Mouse (Mus musculus) heart, embryonic 14.5 days (tissue): ENCODE data around the gene 4930522L14Rik. TPM values are rescaled to one million over a fixed set of nuclear protein-coding genes. Genes with fewer than 3 reads are reported as not detected.
"Not testable (repeated sequence)": the region's sequence is repeated elsewhere in the genome, so short reads cannot be mapped to it uniquely, and the experiment has no call there.

Experiments
- ATAC-seq: fragments of 200-750 bp; cut with Nextera tagmentation; 2 replicates; pipeline ENCODE4 v1.8.0; 2017; ENCODE audit warnings: low read depth, moderate TSS enrichment; ENCODE audit not compliant: insufficient number of reproducible peaks, insufficient read depth, low FRiP score
- H3K27ac ChIP-seq, 2 experiments: fragments of 200-500 bp in 1 of 2; fragments of 300-500 bp in 1 of 2; sonication (generic) in 1 of 2; replicated peaks in 1 of 2; 2 replicates each; pipeline ENCODE4 v1.5.1; 2012 to 2014; ENCODE audit warnings: low read depth in 2 of 2, low read length in 2 of 2, control low read depth in 1 of 2, mild to moderate bottlenecking in 1 of 2, mixed read lengths in 1 of 2; ENCODE audit not compliant: control insufficient read depth in 1 of 2, insufficient read depth in 1 of 2
- H3K27me3 ChIP-seq: fragments of 300-500 bp; sonication (generic); 2 replicates; pipeline ENCODE4 v1.6.1; 2014; ENCODE audit warnings: mild to moderate bottlenecking, low read length, control low read depth; ENCODE audit not compliant: control insufficient read depth, insufficient read depth
- H3K36me3 ChIP-seq: fragments of 300-500 bp; sonication (generic); 2 replicates; pipeline ENCODE4 v1.6.1; 2014; ENCODE audit warnings: mild to moderate bottlenecking, control low read depth, low read length, mixed read lengths; ENCODE audit not compliant: control insufficient read depth, insufficient read depth
- H3K4me1 ChIP-seq, 2 experiments: fragments of 200-500 bp in 1 of 2; fragments of 300-500 bp in 1 of 2; sonication (generic) in 1 of 2; 2 replicates each; pipeline ENCODE4 v1.6.1; 2012 to 2014; ENCODE audit warnings: low read length in 2 of 2, control low read depth in 1 of 2, mixed read lengths in 1 of 2; ENCODE audit not compliant: control insufficient read depth in 2 of 2, insufficient read depth in 2 of 2
- H3K4me2 ChIP-seq: fragments of 300-500 bp; sonication (generic); 2 replicates; pipeline ENCODE4 v1.6.1; 2014; ENCODE audit warnings: mild to moderate bottlenecking, low read length
- H3K4me3 ChIP-seq, 2 experiments: fragments of 200-500 bp in 1 of 2; fragments of 300-500 bp in 1 of 2; sonication (generic) in 1 of 2; 2 replicates each; pipeline ENCODE4 v1.5.1; 2012 to 2014; ENCODE audit warnings: low read length in 2 of 2, mild to moderate bottlenecking in 2 of 2, control low read depth in 1 of 2, low read depth in 1 of 2, moderate library complexity in 1 of 2; ENCODE audit not compliant: control insufficient read depth in 1 of 2, insufficient read depth in 1 of 2
- H3K9ac ChIP-seq: fragments of 300-500 bp; sonication (generic); 2 replicates; pipeline ENCODE4 v1.6.1; 2014; ENCODE audit warnings: mild to moderate bottlenecking, low read length
- H3K9me3 ChIP-seq: fragments of 300-500 bp; sonication (generic); 2 replicates; pipeline ENCODE4 v1.6.1; 2016; ENCODE audit warnings: low read length, control low read depth; ENCODE audit not compliant: control insufficient read depth
- WGBS: fragments of 180-500 bp; shearing (Covaris S2); extraction: QIAGEN DNeasy Blood & Tissue Kit; methylation state at CpG from one replicate; pipeline ENCODE4 v1.1.7; 2014; 5-methylcytosine and 5-hydroxymethylcytosine counted together
- polyA plus RNA-seq: library from polyadenylated mRNA; unstranded; fragments of >200 nt; fragmentation: Nextera tagmentation; extraction: Ambion mirVana; gene quantifications from 2 replicates; pipeline ENCODE4 v1.2.1, GENCODE M21; 2014

The 4930522L14Rik gene
- polyA plus RNA-seq, 1 experiment from 2014 or later = 3.7 TPM

- 64% methylated on average over 3 of the region's 3 CpGs for WGBS
- not testable (repeated sequence) for ATAC-seq, H3K27me3 ChIP-seq, H3K36me3 ChIP-seq, H3K27ac ChIP-seq, H3K4me2 ChIP-seq, H3K9ac ChIP-seq, H3K4me1 ChIP-seq, H3K4me3 ChIP-seq, H3K9me3 ChIP-seq
These were observed 34.3 kb downstream of the 4930522L14Rik start for GRCm38 (mm10) chr5:109717341-109717740.

DNA sequence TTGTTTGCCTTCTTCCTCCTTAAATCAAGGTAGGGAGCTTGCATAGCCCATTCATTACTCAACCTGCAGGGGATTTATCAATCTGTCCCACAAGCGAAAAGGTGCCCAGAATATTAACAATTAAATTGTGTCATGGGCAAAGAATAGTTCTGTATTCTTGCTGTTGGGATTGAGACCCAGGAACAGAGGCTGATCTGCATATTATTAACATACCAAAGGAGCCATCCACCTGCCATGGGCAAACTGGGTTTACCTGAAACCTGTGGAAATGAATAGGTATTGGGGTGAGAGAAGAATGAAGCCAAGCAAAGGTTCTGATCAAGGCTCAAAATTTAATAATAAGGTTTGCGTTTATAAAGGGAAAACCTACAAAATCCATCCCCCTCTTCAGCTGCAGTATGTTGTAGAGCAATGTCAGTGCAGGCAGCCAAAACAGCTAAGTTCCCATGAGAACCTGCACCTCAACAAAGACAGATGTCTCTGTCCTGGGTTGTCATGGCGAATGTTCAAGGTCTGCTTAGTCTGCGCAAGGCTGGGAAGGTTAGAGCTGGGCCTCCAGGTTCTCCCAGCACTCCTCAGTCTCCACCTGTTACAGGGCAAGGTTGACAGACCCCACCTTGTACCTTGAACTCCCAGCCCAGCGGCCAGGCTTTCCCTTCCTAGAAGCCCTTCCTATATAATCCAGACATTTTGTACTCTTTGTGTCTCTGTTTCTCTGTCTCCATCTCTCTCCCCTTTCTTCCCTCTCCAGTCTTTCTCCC lies 60.3 kb downstream of the 4930522L14Rik start:
- not testable (repeated sequence) for ATAC-seq, H3K27ac ChIP-seq, H3K27me3 ChIP-seq, H3K9ac ChIP-seq, H3K9me3 ChIP-seq, H3K36me3 ChIP-seq, H3K4me1 ChIP-seq
- WGBS = 49% methylated on average over 5 of the region's 5 CpGs
- H3K4me3 ChIP-seq = peak overlapping the region; percentile 60 to 84
- peak overlapping the region; percentile 79 for H3K4me2 ChIP-seq

DNA sequence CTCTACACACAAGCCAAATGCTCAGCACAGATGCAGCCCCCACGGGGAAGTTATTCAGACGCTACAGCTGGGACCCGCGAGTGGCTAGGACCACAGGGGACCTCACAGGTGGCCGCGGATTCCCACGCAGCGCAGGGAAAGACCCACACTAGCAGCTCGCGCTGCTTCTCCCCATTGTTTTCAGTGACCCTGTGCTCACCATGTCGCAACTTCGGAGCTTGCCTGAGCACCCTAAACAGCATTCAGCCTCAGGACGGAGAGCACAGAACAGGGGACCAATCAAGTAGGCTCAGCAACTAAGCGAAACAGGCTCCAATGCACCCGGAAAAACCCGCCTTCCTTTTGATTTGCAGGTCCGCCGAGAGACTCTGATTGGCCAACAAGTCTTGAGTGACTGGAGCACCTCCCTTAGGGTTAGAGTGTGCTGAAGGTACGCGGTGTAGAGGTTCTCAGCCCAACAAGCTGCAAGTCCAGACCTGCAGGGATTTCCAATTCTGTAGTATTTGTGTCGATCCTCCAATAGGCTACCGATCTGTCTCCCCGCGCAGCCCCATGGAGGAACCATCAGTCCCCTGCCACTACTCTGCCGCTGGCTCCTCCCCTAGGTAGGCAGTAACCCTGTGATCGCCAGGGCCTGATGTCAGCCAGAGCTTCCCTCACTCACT lies 61.0 kb downstream of the 4930522L14Rik start, which contains the start of gene 5430403G16Rik:
Gene 5430403G16Rik, minus strand, starts transcription at position 505 of the 665 bp plus-strand sequence.
- Histone ChIP-seq H3K27ac (peak within 1 kb of the TSS; percentile 37 to 47; a peak in 1 of 4 replicates), H3K4me2 (peak within 1 kb of the TSS; percentile 79), H3K4me3 (peak within 1 kb of the TSS; percentile 60 to 84), H3K9ac (peak within 1 kb of the TSS; percentile 78)
- H3K27me3 ChIP-seq, H3K9me3 ChIP-seq, H3K4me1 ChIP-seq, H3K36me3 ChIP-seq: not testable (repeated sequence)
- WGBS = under 1% methylated on average over 24 of the region's 26 CpGs
- ATAC-seq = peak; percentile 97

Other genes with a start within 250 kb of the 4930522L14Rik start
- 6.9 and 7.0 TPM in 2 replicates for gene Crlf2, start 192.9 kb downstream of the 4930522L14Rik start, polyA plus RNA-seq
- 0.66 and 0.73 TPM in 2 replicates for gene 5430403G16Rik, start 60.8 kb downstream of the 4930522L14Rik start, polyA plus RNA-seq
- 0.22 and 0.45 TPM in 2 replicates for gene Gm15446, start 171.5 kb upstream of the 4930522L14Rik start, polyA plus RNA-seq
- gene Zfp932, start 244.6 kb upstream of the 4930522L14Rik start, polyA plus RNA-seq = 10.6 and 12.1 TPM in 2 replicates